Comparison of ENCODE assay signal across 9 mouse cellular contexts in genomic region chr10:117145546-117146265, GRCm38 (mm10). TPM values are rescaled to one million over a fixed set of nuclear protein-coding genes. Genes with fewer than 3 reads are reported as not detected.
DNase-seq lines count a peak whose midpoint lies in the region; ATAC-seq and TF ChIP-seq lines count a peak whose summit lies in the region.
"Had no signal": no experiment of that assay in that cellular context is flagged by ENCODE, and none has a peak within 500 bp of the region (broad histone marks: within the 10 kb centered on the region; RNA-seq: fewer than 3 reads in every experiment).

No protein-coding gene starts in this region.

- no peaks in the 10 kb centered on the region for H3K27me3 ChIP-seq in embryonic facial prominence, embryonic 13.5 days
- H3K27me3 ChIP-seq in embryonic facial prominence, embryonic 10.5 days (replicated peaks; ENCODE audit: low read depth, poor library complexity, severe bottlenecking) = peaks cover 6% of the 10 kb centered on the region
- no peaks in the 10 kb centered on the region for H3K27me3 ChIP-seq in lung, embryonic 14.5 days (ENCODE audit: insufficient read depth, low read length)
- no peaks in the 10 kb centered on the region for H3K27me3 ChIP-seq in midbrain, embryonic 14.5 days (ENCODE audit: control insufficient read depth, insufficient read depth, low read length)
- H3K27me3 ChIP-seq: embryonic facial prominence, embryonic 15.5 days had no signal

- no peaks in the 10 kb centered on the region for H3K9me3 ChIP-seq in embryonic facial prominence, embryonic 13.5 days
- H3K9me3 ChIP-seq in embryonic facial prominence, embryonic 10.5 days = no peaks in the 10 kb centered on the region
- H3K9me3 ChIP-seq in lung, embryonic 14.5 days (ENCODE audit: low read depth, low read length) = no peaks in the 10 kb centered on the region
- H3K9me3 ChIP-seq in midbrain, embryonic 14.5 days (ENCODE audit: control insufficient read depth, low read length) = no peaks in the 10 kb centered on the region
- H3K9me3 ChIP-seq: embryonic facial prominence, embryonic 15.5 days had no signal

- no peak for TF ChIP-seq CTCF in lung, embryonic 14.5 days (IDR thresholded peaks at IDR 0.05; ENCODE audit: low read depth)

- ATAC-seq in embryonic facial prominence, embryonic 13.5 days (ENCODE audit: insufficient number of reproducible peaks, insufficient read depth, low FRiP score, low TSS enrichment, low read depth) = no peak
- ATAC-seq in common myeloid progenitor, adult 5-6 weeks (replicated peaks; ENCODE audit: low read depth, poor library complexity, severe bottlenecking) = peak; percentile 16
- ATAC-seq in lung, embryonic 14.5 days (ENCODE audit: insufficient read depth) = no peak
- ATAC-seq in midbrain, embryonic 14.5 days (ENCODE audit: low FRiP score, low TSS enrichment) = no peak

- no peak overlapping the region for H3K4me2 ChIP-seq in embryonic facial prominence, embryonic 13.5 days
- H3K4me2 ChIP-seq in lung, embryonic 14.5 days = peak overlapping the region; percentile 66
- no peak overlapping the region for H3K4me2 ChIP-seq in midbrain, embryonic 14.5 days (ENCODE audit: low read length)
- H3K4me2 ChIP-seq: embryonic facial prominence, embryonic 15.5 days had no signal

- no peaks in the 10 kb centered on the region for H3K36me3 ChIP-seq in embryonic facial prominence, embryonic 13.5 days
- no peaks in the 10 kb centered on the region for H3K36me3 ChIP-seq in embryonic facial prominence, embryonic 10.5 days (replicated peaks)
- H3K36me3 ChIP-seq in lung, embryonic 14.5 days (ENCODE audit: insufficient read depth) = no peaks in the 10 kb centered on the region
- no peaks in the 10 kb centered on the region for H3K36me3 ChIP-seq in midbrain, embryonic 14.5 days (ENCODE audit: control insufficient read depth, insufficient read depth, low read length)
- H3K36me3 ChIP-seq: embryonic facial prominence, embryonic 15.5 days had no signal

- 80% methylated on average over 8 of the region's 8 CpGs for WGBS in embryonic facial prominence, embryonic 13.5 days
- 86% methylated on average over 8 of the region's 8 CpGs for WGBS in embryonic facial prominence, embryonic 10.5 days
- whole genome bisulfite sequencing in lung, embryonic 14.5 days = 39% methylated on average over 8 of the region's 8 CpGs
- 90% methylated on average over 8 of the region's 8 CpGs for WGBS in midbrain, embryonic 14.5 days

- no peak overlapping the region for H3K27ac ChIP-seq in embryonic facial prominence, embryonic 13.5 days
- no peak overlapping the region for H3K27ac ChIP-seq in embryonic facial prominence, embryonic 10.5 days (replicated peaks)
- H3K27ac ChIP-seq in lung, embryonic 14.5 days (ENCODE audit: low read depth) = no peak overlapping the region; the same call in 1 of the 2 replicates
- no peak overlapping the region for H3K27ac ChIP-seq in midbrain, embryonic 14.5 days (replicated peaks; ENCODE audit: low read depth, low read length)
- H3K27ac ChIP-seq: embryonic facial prominence, embryonic 15.5 days had no signal

- 0 out of 2 replicates have a peak overlapping the region, but pooled peaks have one; percentile 27 for H3K9ac ChIP-seq in embryonic facial prominence, embryonic 13.5 days
- H3K9ac ChIP-seq in lung, embryonic 14.5 days = no peak overlapping the region
- H3K9ac ChIP-seq in midbrain, embryonic 14.5 days (replicated peaks; ENCODE audit: low read length) = no peak overlapping the region
- H3K9ac ChIP-seq: embryonic facial prominence, embryonic 15.5 days had no signal

- H3K4me1 ChIP-seq in embryonic facial prominence, embryonic 13.5 days = peaks cover 36% of the 10 kb centered on the region
- peaks cover 42% of the 10 kb centered on the region for H3K4me1 ChIP-seq in embryonic facial prominence, embryonic 10.5 days
- peaks cover 22% of the 10 kb centered on the region for H3K4me1 ChIP-seq in lung, embryonic 14.5 days (ENCODE audit: insufficient read depth)
- H3K4me1 ChIP-seq in midbrain, embryonic 14.5 days (ENCODE audit: control insufficient read depth, insufficient read depth, low read length) = peaks cover 5% of the 10 kb centered on the region

- DNase-seq in embryonic facial prominence, embryonic 10.5 days (ENCODE audit: low spot score) = no peak
- DNase-seq in 3134 (ENCODE audit: extremely low read depth, insufficient read length, low spot score) = peak; percentile 34
- peak; percentile 32 for DNase-seq in lung, embryonic 14.5 days
- no peak for DNase-seq in right cerebral cortex, postnatal 4 days
- DNase-seq in midbrain, embryonic 14.5 days = no peak
- DNase-seq in cerebellum, postnatal 4 days (ENCODE audit: low spot score in 2 of 2) = no peak

- H3K4me3 ChIP-seq in embryonic facial prominence, embryonic 13.5 days = no peak overlapping the region
- no peak overlapping the region for H3K4me3 ChIP-seq in embryonic facial prominence, embryonic 10.5 days
- peak overlapping the region; percentile 4; the same call in 1 of the 2 replicates for H3K4me3 ChIP-seq in lung, embryonic 14.5 days (ENCODE audit: low read depth, low read length)
- H3K4me3 ChIP-seq in midbrain, embryonic 14.5 days (replicated peaks; ENCODE audit: low read depth, low read length) = no peak overlapping the region
- H3K4me3 ChIP-seq: embryonic facial prominence, embryonic 15.5 days had no signal

RNA-seq across cellular contexts. Expression of gene Frs2, which starts 2.6 kb away (rescaled TPM):
- 20.8 and 25.8 TPM in 2 replicates for polyA plus RNA-seq in embryonic facial prominence, embryonic 13.5 days (2015; fragmentation: Nextera tagmentation; extraction: Ambion mirVana)
- polyA plus RNA-seq in embryonic facial prominence, embryonic 10.5 days (2016; fragmentation: Nextera tagmentation; extraction: Ambion mirVana) = 20.4 and 21.6 TPM in 2 replicates
- total RNA-seq in common myeloid progenitor, adult 5-6 weeks (2017) = 17.5 and 24.8 TPM in 2 replicates
- 26.4 and 27.8 TPM in 2 replicates for polyA plus RNA-seq in lung, embryonic 14.5 days (2014; fragmentation: Nextera tagmentation; extraction: Ambion mirVana)
- polyA plus RNA-seq in midbrain, embryonic 14.5 days (2014; fragmentation: Nextera tagmentation; extraction: Ambion mirVana) = 25.4 and 30.3 TPM in 2 replicates

Comparison
In these comparisons a context has a peak if more than half of its experiments do, and no peak if none do; other contexts are left out.
1. DNase-seq: peak in 3134 (single experiment) and lung, embryonic 14.5 days (single experiment); none in embryonic facial prominence, embryonic 10.5 days (single experiment), right cerebral cortex, postnatal 4 days (single experiment), midbrain, embryonic 14.5 days (single experiment) and cerebellum, postnatal 4 days (0 of 2).